8 mouse cellular contexts compared by ENCODE assay signal in genomic region chr16:37108763-37109162, GRCm38 (mm10).
DNase-seq lines count a peak whose midpoint lies in the region; ATAC-seq and TF ChIP-seq lines count a peak whose summit lies in the region.

No protein-coding gene starts in this region.

- DNase-seq in adrenal gland, adult 2 months: peak; percentile 8
- DNase-seq in adrenal gland, adult 18-20 months (ENCODE audit: low spot score in 2 of 2): no peak
- peak; percentile 3 for DNase-seq in kidney, adult 2 months
- no peak for DNase-seq in kidney, adult 11 months
- DNase-seq in testis, postnatal 10 days (ENCODE audit: low spot score): peak; percentile 52
- no peak for DNase-seq in testis, postnatal 14 days (ENCODE audit: low spot score)
- no peak for DNase-seq in stomach, postnatal 0 days (ENCODE audit: low spot score)

- no peak overlapping the region for H3K27ac ChIP-seq in kidney, adult 2 months (ENCODE audit: insufficient read depth, low read depth, low read length)
- H3K27ac ChIP-seq in intestine, postnatal 0 days (ENCODE audit: low read depth, low read length): no peak overlapping the region
- H3K27ac ChIP-seq in stomach, postnatal 0 days (replicated peaks): no peak overlapping the region

- no peak for TF ChIP-seq CTCF in kidney, adult 2 months (conservative IDR thresholded peaks at IDR 0.05; ENCODE audit: insufficient read depth, insufficient read length, low read depth, low read length)
- no peak for TF ChIP-seq CTCF in intestine, postnatal 0 days (IDR thresholded peaks at IDR 0.05; ENCODE audit: low read depth)
- TF ChIP-seq CTCF in stomach, postnatal 0 days (IDR thresholded peaks at IDR 0.05; ENCODE audit: low read depth): no peak

- H3K4me2 ChIP-seq in intestine, postnatal 0 days (replicated peaks; ENCODE audit: low read depth): no peak overlapping the region
- H3K4me2 ChIP-seq in stomach, postnatal 0 days (replicated peaks; ENCODE audit: low read depth): no peak overlapping the region

- no peak for TF ChIP-seq POLR2A in kidney, adult 2 months (IDR thresholded peaks at IDR 0.05; ENCODE audit: low read depth, low read length)

- WGBS in kidney, adult 2 months: 33% methylated on average over 5 of the region's 5 CpGs
- 43% methylated on average over 5 of the region's 5 CpGs for WGBS in intestine, postnatal 0 days
- 31% methylated on average over 5 of the region's 5 CpGs for WGBS in stomach, postnatal 0 days

- no peaks in the 10 kb centered on the region for H3K9me3 ChIP-seq in intestine, postnatal 0 days (ENCODE audit: control insufficient read depth)
- H3K9me3 ChIP-seq in stomach, postnatal 0 days (ENCODE audit: control insufficient read depth, low read length): no peaks in the 10 kb centered on the region

- no peak overlapping the region for H3K9ac ChIP-seq in intestine, postnatal 0 days (ENCODE audit: low read depth, low read length)
- no peak overlapping the region for H3K9ac ChIP-seq in stomach, postnatal 0 days (ENCODE audit: low read length)

- H3K36me3 ChIP-seq in kidney, adult 2 months (ENCODE audit: control insufficient read depth, insufficient read depth, low read length): no peaks in the 10 kb centered on the region
- no peaks in the 10 kb centered on the region for H3K36me3 ChIP-seq in intestine, postnatal 0 days (ENCODE audit: control insufficient read depth, insufficient read depth)
- no peaks in the 10 kb centered on the region for H3K36me3 ChIP-seq in stomach, postnatal 0 days (ENCODE audit: control insufficient read depth, insufficient read depth, low read length)

- ATAC-seq in intestine, postnatal 0 days: no peak
- no peak for ATAC-seq in stomach, postnatal 0 days (ENCODE audit: low FRiP score, low TSS enrichment)

- no peak for TF ChIP-seq EP300 in stomach, postnatal 0 days (optimal IDR thresholded peaks at IDR 0.05)

- H3K27me3 ChIP-seq in kidney, adult 2 months (replicated peaks; ENCODE audit: control insufficient read depth, insufficient read depth, low read length): no peaks in the 10 kb centered on the region
- no peaks in the 10 kb centered on the region for H3K27me3 ChIP-seq in intestine, postnatal 0 days (replicated peaks; ENCODE audit: control insufficient read depth, insufficient read depth, low read length)
- no peaks in the 10 kb centered on the region for H3K27me3 ChIP-seq in stomach, postnatal 0 days (ENCODE audit: control insufficient read depth, insufficient read depth, low read length)

- no peak overlapping the region for H3K4me3 ChIP-seq in kidney, adult 2 months (ENCODE audit: insufficient read depth, low read depth, low read length)
- H3K4me3 ChIP-seq in intestine, postnatal 0 days (ENCODE audit: low read depth, low read length): no peak overlapping the region
- H3K4me3 ChIP-seq in stomach, postnatal 0 days (ENCODE audit: low read depth, low read length): no peak overlapping the region

- H3K4me1 ChIP-seq in kidney, adult 2 months (ENCODE audit: control insufficient read depth, insufficient read depth, low read length): no peaks in the 10 kb centered on the region
- H3K4me1 ChIP-seq in intestine, postnatal 0 days (replicated peaks; ENCODE audit: control insufficient read depth, insufficient read depth, low read length): no peaks in the 10 kb centered on the region
- no peaks in the 10 kb centered on the region for H3K4me1 ChIP-seq in stomach, postnatal 0 days (replicated peaks; ENCODE audit: control insufficient read depth, insufficient read depth)

Comparison
In these comparisons a context has a peak if more than half of its experiments do, and no peak if none do; other contexts are left out.
1. DNase-seq: peak in adrenal gland, adult 2 months (single experiment), kidney, adult 2 months (single experiment) and testis, postnatal 10 days (single experiment); none in adrenal gland, adult 18-20 months (0 of 2), kidney, adult 11 months (single experiment), testis, postnatal 14 days (single experiment) and stomach, postnatal 0 days (single experiment).